8 mouse cellular contexts compared by ENCODE assay signal in genomic region chr5:140568321-140568970, GRCm38 (mm10). TPM values are rescaled to one million over a fixed set of nuclear protein-coding genes. Genes with fewer than 3 reads are reported as not detected.
A peak's percentile ranks its signal among the peaks of the same experiment; 100 is the strongest.
DNase-seq lines count a peak whose midpoint lies in the region; ATAC-seq lines count a peak whose summit lies in the region.

No protein-coding gene starts in this region.

- WGBS in hindbrain, embryonic 12.5 days = 52% methylated on average over 10 of the region's 10 CpGs

- peak; percentile 47 for DNase-seq in layer of hippocampus, adult 11-12 months (ENCODE audit: low spot score)
- no peak for DNase-seq in layer of hippocampus, adult 9-11 months
- peak; percentile 46 for DNase-seq in cerebellum, adult 9-10 months
- DNase-seq in layer of hippocampus, postnatal 36 days = peak; percentile 23 to 36
- peak; percentile 58 for DNase-seq in right cerebral cortex, postnatal 4 days

- 0 out of 2 replicates have a peak, but pooled peaks have one; percentile 36 for ATAC-seq in frontal cortex, adult (ENCODE audit: low TSS enrichment)
- ATAC-seq in hindbrain, embryonic 12.5 days (ENCODE audit: low FRiP score) = 0 out of 2 replicates have a peak, but pooled peaks have one; percentile 17
- ATAC-seq in megakaryocyte, adult 5-6 weeks (ENCODE audit: poor library complexity, severe bottlenecking) = peak; percentile 68

- peak overlapping the region; percentile 17; the same call in 1 of the 2 replicates for H3K27ac ChIP-seq in hindbrain, embryonic 12.5 days

- H3K9me3 ChIP-seq in hindbrain, embryonic 12.5 days (replicated peaks) = no peaks in the 10 kb centered on the region

- H3K4me1 ChIP-seq in hindbrain, embryonic 12.5 days = peaks cover 26% of the 10 kb centered on the region

- no peaks in the 10 kb centered on the region for H3K36me3 ChIP-seq in hindbrain, embryonic 12.5 days

- H3K9ac ChIP-seq in hindbrain, embryonic 12.5 days = no peak overlapping the region

- H3K4me3 ChIP-seq in hindbrain, embryonic 12.5 days = no peak overlapping the region

- no peak overlapping the region for H3K4me2 ChIP-seq in hindbrain, embryonic 12.5 days (replicated peaks)

- 0 out of 2 replicates have a peak, but pooled peaks cover 2% of the 10 kb centered on the region for H3K27me3 ChIP-seq in hindbrain, embryonic 12.5 days

RNA-seq across cellular contexts. Expression of gene Grifin, which starts 3.6 kb away (rescaled TPM):
- polyA plus RNA-seq in hindbrain, embryonic 12.5 days (2016; fragmentation: Nextera tagmentation; extraction: Ambion mirVana) = not detected in 2 replicates
- total RNA-seq in layer of hippocampus, postnatal 36 days (2021) = under 1 TPM in 1 of 2 experiments, not detected in 1; 0.62 TPM
- not detected in 2 replicates for total RNA-seq in megakaryocyte, adult 5-6 weeks (2015)
- total RNA-seq in megakaryocyte, adult 5-6 weeks (2017) = not detected in 2 replicates

RNA-seq across cellular contexts. Expression of gene Lfng, which starts 38.7 kb away (rescaled TPM):
- polyA plus RNA-seq in hindbrain, embryonic 12.5 days (2016; fragmentation: Nextera tagmentation; extraction: Ambion mirVana) = 23.8 and 27.6 TPM in 2 replicates
- total RNA-seq in layer of hippocampus, postnatal 36 days (2021) = 10 to 100 TPM; 20.3 to 30.8 TPM
- total RNA-seq in megakaryocyte, adult 5-6 weeks (2015) = 21.3 and 23.2 TPM in 2 replicates
- total RNA-seq in megakaryocyte, adult 5-6 weeks (2017) = 48.0 and 54.2 TPM in 2 replicates

Comparison
In these comparisons a context has a peak if more than half of its experiments do, and no peak if none do; other contexts are left out.
1. ATAC-seq: peak in every context shown above with its lines; median percentile 68 in megakaryocyte, adult 5-6 weeks; 36 in frontal cortex, adult; 17 in hindbrain, embryonic 12.5 days.